Mouse (Mus musculus) spleen, adult 12 weeks (tissue): ENCODE measurements around the gene Psmd6.

Experiments
- DNase-seq: peaks from one replicate; pipeline ENCODE4 v3.0.0; 2022; ENCODE audit warnings: low spot score

Psmd6 gene

DNA sequence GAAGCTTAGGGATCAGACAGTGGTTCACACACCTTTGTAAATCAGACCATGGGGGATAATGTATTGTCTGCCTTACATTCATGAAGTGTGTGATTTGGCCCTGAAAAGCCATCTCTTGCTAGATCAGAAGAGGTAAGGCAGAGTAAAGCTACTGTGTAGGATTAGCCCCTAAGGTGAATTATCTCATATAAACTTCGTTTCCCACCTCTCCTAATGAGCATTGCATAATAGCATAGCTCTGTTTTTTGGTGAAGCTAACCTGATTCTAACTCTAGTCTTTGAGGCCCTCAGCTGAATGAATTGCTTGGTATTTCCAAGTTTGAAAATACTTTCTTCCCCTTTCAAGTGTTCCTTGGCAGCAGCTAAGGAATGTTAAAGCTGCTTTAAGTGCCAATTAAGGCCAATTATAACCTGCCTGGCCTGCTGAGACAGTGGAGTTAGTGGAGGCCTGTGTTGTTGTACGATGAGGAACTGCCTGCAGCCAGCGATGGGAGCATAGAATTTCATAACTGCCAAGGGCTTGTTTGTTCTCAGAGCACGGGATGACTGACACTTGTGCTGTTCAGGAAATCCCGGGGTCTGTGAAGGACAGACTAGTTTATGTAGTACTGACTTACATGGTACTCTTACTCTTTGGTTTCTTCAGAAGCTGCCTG lies 56.2 kb downstream of the Psmd6 start:
- no peak for DNase-seq

GRCm38 (mm10) chr14:14063382-14063781 lies 57.4 kb downstream of the Psmd6 start:
- no peak for DNase-seq

DNA sequence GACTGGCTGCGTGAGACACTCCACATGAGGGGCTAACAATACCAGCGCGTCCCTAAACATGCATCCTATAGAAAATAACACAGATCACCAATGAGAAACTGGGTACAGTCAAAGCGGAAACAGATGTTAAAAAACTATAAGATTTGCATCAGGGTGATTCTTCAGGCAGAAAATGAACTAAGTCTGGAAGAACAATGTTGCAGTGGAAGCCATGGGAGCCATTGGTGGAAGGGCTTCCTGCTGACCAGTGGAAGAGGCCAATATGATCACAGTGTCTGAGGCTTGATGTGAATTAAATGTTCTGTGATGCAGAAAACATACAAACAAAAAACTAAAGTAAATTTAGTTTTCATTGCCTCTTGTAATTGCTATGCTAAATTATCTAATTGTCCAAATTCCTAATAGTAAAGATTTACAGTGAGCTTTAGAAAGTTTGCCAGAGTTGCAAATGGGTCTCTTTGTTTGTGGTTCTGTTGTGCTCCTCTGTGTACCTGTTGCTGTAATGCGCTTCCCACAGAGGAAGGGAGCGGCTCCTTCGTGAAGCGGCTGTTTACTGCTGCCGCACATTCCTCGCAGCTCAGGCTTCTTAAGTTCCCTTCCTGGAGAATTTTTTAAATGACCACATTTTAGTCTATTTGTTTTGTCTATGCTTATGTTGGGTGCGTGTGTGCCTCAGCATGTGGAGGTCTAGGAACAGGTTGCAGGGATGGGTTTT lies 58.1 kb downstream of the Psmd6 start:
- DNase-seq = no peak
